In genomic region chr2:117343240-117343624, GRCm38 (mm10) we compare ENCODE assay signal across 8 mouse cellular contexts. TPM values are rescaled to one million over a fixed set of nuclear protein-coding genes. Genes with fewer than 3 reads are reported as not detected.
DNase-seq lines count a peak whose midpoint lies in the region; ATAC-seq and TF ChIP-seq lines count a peak whose summit lies in the region.

No protein-coding gene starts in this region.

- H3K4me3 ChIP-seq in hindbrain, embryonic 13.5 days, result peak overlapping the region; percentile 57; the same call in 1 of the 2 replicates
- H3K4me3 ChIP-seq in limb, embryonic 14.5 days (replicated peaks; ENCODE audit: low read length), result peak overlapping the region; percentile 52
- peak overlapping the region; percentile 85 for H3K4me3 ChIP-seq in olfactory bulb, adult 2 months (ENCODE audit: insufficient read depth, low read depth, low read length)

- H3K4me1 ChIP-seq in hindbrain, embryonic 13.5 days (replicated peaks), result peaks cover 18% of the 10 kb centered on the region
- H3K4me1 ChIP-seq in limb, embryonic 14.5 days (ENCODE audit: control insufficient read depth, insufficient read depth, low read length), result peaks cover 9% of the 10 kb centered on the region; the same call in 1 of the 2 replicates
- peaks cover 17% of the 10 kb centered on the region for H3K4me1 ChIP-seq in olfactory bulb, adult 2 months (ENCODE audit: control insufficient read depth, insufficient read depth, low read length)

- no peaks in the 10 kb centered on the region for H3K9me3 ChIP-seq in hindbrain, embryonic 13.5 days
- no peaks in the 10 kb centered on the region for H3K9me3 ChIP-seq in limb, embryonic 14.5 days (ENCODE audit: control insufficient read depth, low read length)

- H3K27me3 ChIP-seq in hindbrain, embryonic 13.5 days, result peaks cover 29% of the 10 kb centered on the region
- peaks cover 19% of the 10 kb centered on the region; the same call in 1 of the 2 replicates for H3K27me3 ChIP-seq in limb, embryonic 14.5 days (ENCODE audit: control insufficient read depth, insufficient read depth, low read length)

- WGBS in hindbrain, embryonic 13.5 days, result 38% methylated on average over 7 of the region's 7 CpGs
- 25% methylated on average over 7 of the region's 7 CpGs for WGBS in limb, embryonic 14.5 days
- 28% methylated on average over 7 of the region's 7 CpGs for WGBS in olfactory bulb, adult 2 months

- peak overlapping the region; percentile 96 for H3K4me2 ChIP-seq in hindbrain, embryonic 13.5 days
- peak overlapping the region; percentile 78 for H3K4me2 ChIP-seq in limb, embryonic 14.5 days (replicated peaks; ENCODE audit: low read depth, low read length, severe bottlenecking)

- no peak overlapping the region for H3K27ac ChIP-seq in hindbrain, embryonic 13.5 days
- H3K27ac ChIP-seq in limb, embryonic 14.5 days (replicated peaks; ENCODE audit: low read depth, low read length), result no peak overlapping the region
- peak overlapping the region; percentile 87 for H3K27ac ChIP-seq in olfactory bulb, adult 2 months (ENCODE audit: insufficient read depth, low read depth, low read length)

- no peak for TF ChIP-seq CTCF in olfactory bulb, adult 2 months (IDR thresholded peaks at IDR 0.05; ENCODE audit: insufficient read depth, low read depth, low read length)

- 0 out of 2 replicates have a peak, but pooled peaks have one; percentile 15 for ATAC-seq in hindbrain, embryonic 13.5 days (ENCODE audit: low FRiP score)
- no peak for ATAC-seq in limb, embryonic 14.5 days (ENCODE audit: low FRiP score, low read depth)

- H3K36me3 ChIP-seq in hindbrain, embryonic 13.5 days, result no peaks in the 10 kb centered on the region
- H3K36me3 ChIP-seq in limb, embryonic 14.5 days (ENCODE audit: control insufficient read depth, insufficient read depth, low read length), result no peaks in the 10 kb centered on the region

- TF ChIP-seq POLR2A in limb, embryonic 14.5 days (IDR thresholded peaks at IDR 0.05; ENCODE audit: borderline replicate concordance, extremely low read depth, insufficient read depth, insufficient read length), result no peak
- no peak for TF ChIP-seq POLR2A in olfactory bulb, adult 2 months (IDR thresholded peaks at IDR 0.05; ENCODE audit: insufficient read depth, low read depth, low read length)

- H3K9ac ChIP-seq in hindbrain, embryonic 13.5 days, result no peak overlapping the region
- 0 out of 2 replicates have a peak overlapping the region, but pooled peaks have one; percentile 51 for H3K9ac ChIP-seq in limb, embryonic 14.5 days (ENCODE audit: low read depth, low read length, severe bottlenecking)

- DNase-seq in retina, embryonic 14.5 days (ENCODE audit: low spot score), result peak; percentile 11
- no peak for DNase-seq in retina, postnatal 1 day
- no peak for DNase-seq in limb, embryonic 14.5 days (ENCODE audit: low spot score)
- DNase-seq in layer of hippocampus, adult 9-10 months (ENCODE audit: low spot score), result no peak
- no peak for DNase-seq in gastrocnemius, postnatal 25 days
- no peak for DNase-seq in left cerebral cortex, adult 18-20 months (ENCODE audit: low spot score in 2 of 2)

RNA-seq across cellular contexts. Expression of gene Rasgrp1, which starts 0.4 kb away (rescaled TPM):
- 1.0 and 1.2 TPM in 2 replicates for polyA plus RNA-seq in hindbrain, embryonic 13.5 days (2015; fragmentation: Nextera tagmentation; extraction: Ambion mirVana)
- 0.42 and 0.45 TPM in 2 replicates for polyA plus RNA-seq in limb, embryonic 14.5 days (2012; rRNA removed)
- polyA plus RNA-seq in limb, embryonic 14.5 days (2014; fragmentation: Nextera tagmentation; extraction: Ambion mirVana), result 0.48 and 0.52 TPM in 2 replicates
- 241 and 242 TPM in 2 replicates for polyA plus RNA-seq in olfactory bulb, adult 2 months (2012; ENCODE audit: insufficient read depth, insufficient read length, low replicate concordance, missing spikeins)
- under 1 TPM; 0.05 to 0.40 TPM for total RNA-seq in gastrocnemius, postnatal 25 days (2021)
- 100 to 1,000 TPM; 330 TPM for total RNA-seq in left cerebral cortex, adult 18-20 months (2021)

Comparison
In these comparisons a context has a peak if more than half of its experiments do, and no peak if none do; other contexts are left out.
1. RNA of gene Rasgrp1, which starts 0.4 kb away (polyA plus RNA-seq): 241 to 242 TPM in olfactory bulb, adult 2 months; 1.0 to 1.2 TPM in hindbrain, embryonic 13.5 days and 0.42 to 0.52 TPM in limb, embryonic 14.5 days; every median in the first group is over 100 times any median in the second.
2. Peak in every context shown above with its lines, with median percentiles within 50 percentile points of each other: H3K4me3 ChIP-seq.